Mouse (Mus musculus): ENCODE data around the gene Ubc.

The Ubc gene

GRCm38 (mm10) chr5:125341459-125342090 lies 48.4 kb downstream of the Ubc start:
- DNase-seq, result no peak

GRCm38 (mm10) chr5:125340547-125341262 lies 49.3 kb downstream of the Ubc start, which contains the start of gene Scarb1:
Gene Scarb1, minus strand, starts transcription at chr5:125341094.
- DNase-seq, result peak; percentile 94 to 96

- peak; percentile 30 to 58 for DNase-seq
Measured at GRCm38 (mm10) chr5:125339851-125340531, 50.0 kb downstream of the Ubc start.

- DNase-seq, result peak; percentile 62 to 75
Measured at GRCm38 (mm10) chr5:125339108-125339751, 50.8 kb downstream of the Ubc start.

- no peak for DNase-seq
Measured at GRCm38 (mm10) chr5:125337526-125337925, 52.5 kb downstream of the Ubc start.

- DNase-seq, result no peak
Measured at GRCm38 (mm10) chr5:125337012-125337411, 53.0 kb downstream of the Ubc start.

Measured in kidney, postnatal 4 days (tissue).